Mouse (Mus musculus) kidney, postnatal 10 days (tissue): ENCODE results near the gene Akt1.
A peak's percentile ranks its signal among the peaks of the same experiment; 100 is the strongest.

Source experiments
- DNase-seq: peaks from one replicate; pipeline ENCODE4 v3.0.0; 2021; ENCODE audit warnings: mixed read lengths

The Akt1 gene

DNA sequence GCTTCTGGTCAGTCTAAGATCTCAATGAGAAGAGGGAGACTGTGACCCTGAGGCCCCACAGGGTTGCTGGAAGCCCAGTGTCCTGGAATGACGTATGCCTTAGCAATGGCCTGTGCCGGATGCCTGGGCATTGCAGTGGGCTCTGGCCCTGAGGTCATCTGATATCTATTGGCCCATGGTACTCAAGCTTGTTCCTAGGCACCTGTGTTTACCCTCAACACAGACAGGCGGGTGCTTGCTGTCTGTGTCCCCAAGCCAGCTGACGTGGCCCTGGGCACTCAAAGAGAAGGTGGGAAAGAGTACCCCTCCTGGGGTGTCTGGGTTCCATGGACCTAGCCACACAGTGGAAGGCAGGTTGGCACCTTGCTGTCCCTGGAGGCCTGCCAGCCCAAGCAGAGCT is 49.0 kb downstream of the Akt1 start:
- no peak for DNase-seq

GRCm38 (mm10) chr12:112623742-112624141 is 50.9 kb downstream of the Akt1 start:
- DNase-seq = peak; percentile 72

DNA sequence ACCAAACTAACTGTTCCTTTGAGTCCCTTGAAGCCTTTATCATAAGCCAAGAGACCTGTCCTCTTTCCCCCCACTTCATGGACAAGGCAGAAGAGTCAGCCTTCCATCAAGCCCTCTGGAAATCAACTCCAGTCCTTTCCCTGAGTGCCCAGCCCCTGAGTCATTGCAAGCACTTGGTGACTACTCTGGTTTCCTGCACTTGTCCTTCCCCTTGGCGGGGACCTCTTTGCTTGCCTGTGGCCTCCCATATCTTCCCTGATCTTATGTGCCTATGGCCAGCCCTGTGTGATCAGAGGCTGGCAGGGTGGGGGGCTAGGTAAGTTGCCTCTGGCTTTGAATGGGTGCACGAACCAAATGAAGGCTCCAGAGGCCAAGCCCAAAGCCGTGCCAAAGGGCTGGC is 52.8 kb downstream of the Akt1 start:
- DNase-seq = no peak

- no peak for DNase-seq
These were observed 54.2 kb downstream of the Akt1 start for GRCm38 (mm10) chr12:112620354-112621061.

GRCm38 (mm10) chr12:112619686-112620353 is 54.9 kb downstream of the Akt1 start, which contains the start of gene Adssl1:
Gene Adssl1 (plus strand): TSS chr12:112620045.
- DNase-seq = peak; percentile 79

DNA sequence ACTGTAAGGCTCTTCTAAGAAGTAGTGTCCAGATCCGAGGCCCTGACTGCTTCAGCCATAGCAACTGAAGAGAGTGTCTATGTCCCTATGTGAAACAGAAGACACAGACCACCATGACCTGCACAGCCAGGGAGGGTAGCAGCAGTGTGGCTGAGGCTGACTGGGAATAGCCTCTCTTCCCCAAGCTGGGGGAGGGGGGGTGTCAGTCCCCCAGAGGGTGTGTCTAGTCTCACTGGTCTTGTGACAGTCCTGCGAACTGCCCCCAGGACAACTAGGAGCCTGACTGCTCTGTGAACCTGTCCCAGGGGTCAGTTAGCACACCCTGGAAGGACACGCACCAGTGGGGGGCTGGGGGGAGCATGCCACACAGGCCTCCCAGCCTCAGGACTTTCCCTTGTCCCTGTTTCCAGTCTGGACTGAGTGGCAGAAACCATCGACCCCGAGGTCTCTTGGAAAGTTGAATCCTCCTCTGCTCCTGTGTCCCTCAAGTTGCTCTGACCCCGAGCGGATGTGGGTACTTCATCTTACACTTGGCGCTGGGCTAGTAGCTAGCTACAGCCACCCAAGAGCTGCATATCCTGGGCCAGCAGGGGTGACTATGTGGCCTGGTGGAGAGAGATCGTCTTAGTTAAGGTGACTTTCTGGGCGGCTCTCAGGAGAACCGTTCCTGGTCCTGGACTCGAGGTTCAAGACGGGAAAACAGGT is 55.6 kb downstream of the Akt1 start:
- DNase-seq = peak; percentile 46

GRCm38 (mm10) chr12:112617898-112618380 is 56.7 kb downstream of the Akt1 start:
- peak; percentile 80 for DNase-seq

- no peak for DNase-seq
These were observed 57.5 kb downstream of the Akt1 start for GRCm38 (mm10) chr12:112617184-112617583.

GRCm38 (mm10) chr12:112616668-112617067 is 58.0 kb downstream of the Akt1 start:
- DNase-seq = no peak

DNA sequence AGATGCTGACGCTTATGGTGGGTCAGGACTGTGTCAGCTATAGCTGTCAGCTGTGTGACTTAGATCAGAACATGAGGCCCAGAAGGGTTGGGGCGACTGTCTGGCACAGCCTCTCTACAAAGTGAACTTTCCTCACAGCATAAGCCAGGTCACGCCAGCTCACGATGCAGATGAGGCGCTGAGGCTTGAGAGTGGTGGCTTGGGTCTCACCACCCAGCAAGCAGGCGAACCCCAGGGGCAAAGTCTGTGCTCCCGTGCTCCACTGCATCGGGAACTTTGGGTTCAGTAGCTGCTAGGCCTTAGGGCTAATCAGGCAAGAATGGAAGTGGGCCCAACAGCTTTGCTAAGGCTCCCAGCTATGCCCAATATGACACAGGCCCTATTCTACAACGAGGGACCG is 65.7 kb downstream of the Akt1 start:
- DNase-seq = no peak

DNA sequence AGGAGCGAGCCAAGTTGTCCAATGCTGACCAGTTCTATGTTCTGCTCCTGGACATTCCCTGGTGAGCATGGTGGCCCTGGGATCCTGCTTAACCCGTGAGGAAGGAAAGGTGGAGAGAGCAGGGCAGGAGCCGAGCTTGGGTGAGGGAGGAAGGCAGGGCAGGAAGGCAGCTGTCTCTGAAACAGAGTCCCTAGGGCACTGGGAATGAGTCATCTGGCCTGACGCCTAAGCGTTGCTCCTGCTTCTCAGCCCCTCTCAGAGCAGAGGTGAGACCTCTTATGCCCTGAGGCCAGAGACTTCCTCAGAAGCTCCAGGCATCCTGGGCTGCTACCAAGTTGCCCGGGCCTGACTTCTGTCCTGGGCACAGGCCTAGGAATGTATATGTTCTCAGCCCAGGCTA is 67.7 kb downstream of the Akt1 start:
- no peak for DNase-seq

DNA sequence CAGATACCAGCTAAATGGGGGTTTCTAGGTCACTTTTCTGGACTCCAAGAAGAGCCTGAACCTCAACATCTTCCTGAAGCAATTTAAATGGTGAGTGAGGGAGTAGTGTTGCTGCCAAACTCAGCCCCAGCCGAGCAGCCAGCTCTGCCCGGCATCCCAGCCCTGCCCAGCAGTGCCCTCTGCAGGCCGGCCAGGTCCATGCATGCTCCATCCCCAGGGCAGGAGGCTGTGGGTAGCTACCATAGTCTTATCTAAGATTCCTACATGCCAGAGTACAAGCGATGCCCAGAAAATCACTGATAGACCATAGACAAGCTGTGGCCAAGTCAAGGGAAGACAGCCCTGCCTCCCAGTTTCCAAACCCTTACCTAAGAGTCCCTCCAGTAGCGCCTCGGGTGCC is 68.9 kb downstream of the Akt1 start:
- DNase-seq = peak; percentile 88

DNA sequence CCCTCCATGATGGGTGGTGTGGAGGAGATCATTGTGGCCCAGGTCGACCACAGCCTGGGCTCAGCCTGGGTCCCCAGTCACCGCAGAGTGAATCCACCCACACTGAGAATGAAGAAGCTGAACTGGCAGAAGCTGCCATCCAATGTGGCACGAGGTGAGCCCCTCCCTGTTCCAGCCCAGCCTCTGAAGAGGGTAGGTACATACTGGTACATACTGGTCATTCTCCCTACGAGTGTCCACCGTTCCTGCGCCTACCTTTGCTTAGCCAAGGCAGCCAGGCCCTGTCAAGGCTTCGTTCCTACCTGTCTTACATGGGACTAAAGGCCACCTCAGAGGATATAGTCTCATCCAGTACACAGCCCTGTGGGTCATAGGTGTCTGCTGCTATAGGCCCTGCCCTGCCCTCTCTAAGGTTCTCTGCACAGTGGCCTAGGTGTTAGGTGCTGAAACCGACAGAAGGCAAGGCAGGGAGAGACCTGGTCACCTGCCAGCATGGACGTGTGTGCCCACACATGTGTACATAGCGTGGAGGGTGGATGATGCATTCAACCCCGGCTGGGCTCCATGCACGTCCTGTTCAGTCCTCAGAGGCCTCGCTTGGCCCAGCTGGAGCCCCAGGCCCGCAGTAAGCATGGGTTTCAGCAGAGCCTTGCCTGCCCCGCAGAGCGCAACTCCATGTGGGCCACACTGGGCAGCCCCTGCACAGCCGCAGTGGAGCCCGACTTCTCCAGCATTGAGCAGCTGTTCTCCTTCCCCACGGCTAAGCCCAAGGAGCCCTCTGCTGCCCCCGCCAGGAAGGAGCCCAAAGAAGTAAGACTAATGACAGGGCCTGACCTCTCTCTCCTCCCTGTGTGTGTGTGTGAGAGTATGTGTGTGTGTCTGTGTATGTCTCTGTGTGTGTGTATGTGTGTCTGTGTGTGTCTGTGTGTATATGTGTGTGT is 69.7 kb downstream of the Akt1 start:
- peak; percentile 85 for DNase-seq

GRCm38 (mm10) chr12:112604022-112604421 is 70.7 kb downstream of the Akt1 start:
- DNase-seq = no peak
